Mouse (Mus musculus): ENCODE results near the gene Psma6.

DNA sequence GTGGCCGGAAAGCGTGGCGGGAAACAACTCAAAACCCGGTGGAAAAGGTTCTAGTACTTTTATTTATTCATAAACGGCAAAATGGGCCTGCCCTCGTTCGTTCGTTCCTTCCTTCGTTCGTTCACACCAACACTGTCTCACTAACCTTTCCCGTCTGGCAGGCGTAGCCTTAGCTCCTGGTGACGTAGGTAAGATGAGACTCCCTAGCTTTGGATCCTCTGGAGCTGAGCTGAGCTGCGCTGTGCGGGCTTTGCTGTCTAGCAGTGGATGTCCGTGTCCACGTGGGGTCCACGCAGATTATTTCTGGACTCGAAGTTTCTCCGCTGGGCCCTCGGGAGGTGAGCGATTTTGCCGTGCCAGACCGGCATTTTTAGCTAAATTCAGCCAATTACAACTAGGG, 36.2 kb downstream of the Psma6 start:
- no peak for TF ChIP-seq POLR2A (IDR thresholded peaks at IDR 0.05; ENCODE audit: borderline replicate concordance, insufficient read depth, low read length)
- no peak for TF ChIP-seq CTCF (IDR thresholded peaks at IDR 0.05; ENCODE audit: borderline replicate concordance, insufficient read depth, low read depth, low read length)
